Mouse (Mus musculus) kidney, embryonic 14.5 days (tissue): ENCODE measurements around the gene Cntnap1. TPM values are rescaled to one million over a fixed set of nuclear protein-coding genes. Genes with fewer than 3 reads are reported as not detected.

Source experiments
- ATAC-seq: fragments of 200-750 bp; cut with Nextera tagmentation; 2 replicates; pipeline ENCODE4 v1.8.0; 2017; ENCODE audit warnings: moderate number of reproducible peaks, mild to moderate bottlenecking, moderate TSS enrichment, moderate library complexity; ENCODE audit not compliant: low FRiP score, low TSS enrichment
- H3K27ac ChIP-seq: fragments of 300-500 bp; sonication (generic); 2 replicates; pipeline ENCODE4 v1.5.1; 2014; ENCODE audit warnings: low read depth, mild to moderate bottlenecking, low read length, moderate library complexity, mixed read lengths
- H3K27me3 ChIP-seq: fragments of 300-500 bp; sonication (generic); 2 replicates; pipeline ENCODE4 v1.6.1; 2014; ENCODE audit warnings: mild to moderate bottlenecking, low read length; ENCODE audit not compliant: control insufficient read depth, insufficient read depth
- H3K36me3 ChIP-seq: fragments of 300-500 bp; sonication (generic); 2 replicates; pipeline ENCODE4 v1.6.1; 2014; ENCODE audit warnings: low read length, mixed read lengths; ENCODE audit not compliant: control insufficient read depth, insufficient read depth
- H3K4me1 ChIP-seq: fragments of 300-500 bp; sonication (generic); 2 replicates; pipeline ENCODE4 v1.6.1; 2014; ENCODE audit warnings: low read length, mixed read lengths; ENCODE audit not compliant: control insufficient read depth, insufficient read depth
- H3K4me2 ChIP-seq: fragments of 300-500 bp; sonication (generic); replicated peaks from 2 replicates; pipeline ENCODE4 v1.6.1; 2014; ENCODE audit warnings: low read depth, mild to moderate bottlenecking, low read length
- H3K4me3 ChIP-seq: fragments of 300-500 bp; sonication (generic); 2 replicates; pipeline ENCODE4 v1.5.1; 2014; ENCODE audit warnings: mild to moderate bottlenecking, low read length
- H3K9ac ChIP-seq: fragments of 300-500 bp; sonication (generic); 2 replicates; pipeline ENCODE4 v1.6.1; 2014; ENCODE audit warnings: low read depth, mild to moderate bottlenecking, low read length, moderate library complexity
- H3K9me3 ChIP-seq: fragments of 300-500 bp; sonication (generic); 2 replicates; pipeline ENCODE4 v1.6.1; 2016; ENCODE audit warnings: low read length; ENCODE audit not compliant: control insufficient read depth
- WGBS: fragments of 180-500 bp; shearing (Covaris S2); extraction: QIAGEN DNeasy Blood & Tissue Kit; methylation state at CpG from one replicate; pipeline ENCODE4 v1.1.7; 2014; 5-methylcytosine and 5-hydroxymethylcytosine counted together
- polyA plus RNA-seq: library from polyadenylated mRNA; unstranded; fragments of >200 nt; fragmentation: Nextera tagmentation; extraction: Ambion mirVana; gene quantifications from 2 replicates; pipeline ENCODE4 v1.2.1, GENCODE M21; 2014

Cntnap1 gene
- polyA plus RNA-seq, 1 experiment from 2014 or later = 2.1 TPM

- H3K36me3 ChIP-seq = peaks cover 70% of the 10 kb centered on the region
- no peaks in the 10 kb centered on the region for H3K27me3 ChIP-seq
- WGBS = 33% methylated on average over 3 of the region's 3 CpGs
- no peak overlapping the region for H3K4me3 ChIP-seq
- 0 out of 2 replicates have a peak overlapping the region, but pooled peaks have one; percentile 47 for H3K27ac ChIP-seq
- peak; percentile 77; the same call in 1 of the 2 replicates for ATAC-seq
- H3K4me1 ChIP-seq = no peaks in the 10 kb centered on the region
- no peaks in the 10 kb centered on the region for H3K9me3 ChIP-seq
- H3K4me2 ChIP-seq = no peak overlapping the region
- H3K9ac ChIP-seq = no peak overlapping the region
Measured at GRCm38 (mm10) chr11:101211970-101212369, 41.6 kb downstream of the Cntnap1 start.

- H3K36me3 ChIP-seq = peaks cover 37% of the 10 kb centered on the region
Measured at GRCm38 (mm10) chr11:101216936-101217335, 46.6 kb downstream of the Cntnap1 start.

GRCm38 (mm10) chr11:101218436-101219055 is 48.2 kb downstream of the Cntnap1 start:
- Histone ChIP-seq H3K36me3 (peaks cover 32% of the 10 kb centered on the region), H3K27me3 (no peaks in the 10 kb centered on the region), H3K9ac (no peak overlapping the region), H3K9me3 (no peaks in the 10 kb centered on the region), H3K4me2 (no peak overlapping the region; the same call in 1 of the 2 replicates), H3K4me1 (peaks cover 15% of the 10 kb centered on the region), H3K4me3 (no peak overlapping the region), H3K27ac (peak overlapping the region; percentile 18; the same call in 1 of the 2 replicates)
- WGBS = 49% methylated on average over 10 of the region's 10 CpGs
- no peak for ATAC-seq

More at GRCm38 (mm10) chr11:101216936-101217335, 46.6 kb downstream of the Cntnap1 start:
- Histone ChIP-seq H3K27me3 (no peaks in the 10 kb centered on the region), H3K9me3 (no peaks in the 10 kb centered on the region), H3K4me2 (no peak overlapping the region), H3K27ac (no peak overlapping the region), H3K4me3 (no peak overlapping the region), H3K4me1 (peaks cover 15% of the 10 kb centered on the region), H3K9ac (no peak overlapping the region)
- WGBS = 88% methylated on average over 5 of the region's 5 CpGs
- ATAC-seq = no peak

- WGBS = 9% methylated on average over 2 of the region's 2 CpGs
- Histone ChIP-seq H3K4me3 (no peak overlapping the region), H3K9me3 (no peaks in the 10 kb centered on the region), H3K27me3 (no peaks in the 10 kb centered on the region), H3K27ac (peak overlapping the region; percentile 87), H3K36me3 (peaks cover 13% of the 10 kb centered on the region; the same call in 1 of the 2 replicates), H3K4me2 (peak overlapping the region; percentile 3), H3K9ac (no peak overlapping the region), H3K4me1 (peaks cover 20% of the 10 kb centered on the region)
- no peak for ATAC-seq
Measured at GRCm38 (mm10) chr11:101220853-101221252, 50.5 kb downstream of the Cntnap1 start.

GRCm38 (mm10) chr11:101221306-101221986 is 51.1 kb downstream of the Cntnap1 start:
- Histone ChIP-seq H3K27ac (peak overlapping the region; percentile 87), H3K27me3 (no peaks in the 10 kb centered on the region), H3K4me2 (peak overlapping the region; percentile 3), H3K36me3 (peaks cover 7% of the 10 kb centered on the region; the same call in 1 of the 2 replicates), H3K4me3 (no peak overlapping the region), H3K9me3 (no peaks in the 10 kb centered on the region), H3K4me1 (peaks cover 20% of the 10 kb centered on the region), H3K9ac (no peak overlapping the region)
- peak; percentile 73; the same call in 1 of the 2 replicates for ATAC-seq
- WGBS = 51% methylated on average over 8 of the region's 8 CpGs

GRCm38 (mm10) chr11:101224337-101224736 is 54.0 kb downstream of the Cntnap1 start:
- no peaks in the 10 kb centered on the region for H3K9me3 ChIP-seq
- no peaks in the 10 kb centered on the region for H3K36me3 ChIP-seq
- no peak for ATAC-seq
- 86% methylated on average over 3 of the region's 3 CpGs for WGBS
- H3K27ac ChIP-seq = no peak overlapping the region
- H3K4me1 ChIP-seq = peaks cover 18% of the 10 kb centered on the region
- no peak overlapping the region for H3K9ac ChIP-seq
- no peak overlapping the region for H3K4me3 ChIP-seq
- H3K27me3 ChIP-seq = no peaks in the 10 kb centered on the region
- no peak overlapping the region for H3K4me2 ChIP-seq

- H3K4me2 ChIP-seq = peak overlapping the region; percentile 84
- no peak for ATAC-seq
- no peaks in the 10 kb centered on the region for H3K27me3 ChIP-seq
- no peaks in the 10 kb centered on the region for H3K9me3 ChIP-seq
- H3K9ac ChIP-seq = peak overlapping the region; percentile 82
- peak overlapping the region; percentile 86 for H3K4me3 ChIP-seq
- H3K36me3 ChIP-seq = no peaks in the 10 kb centered on the region
- peak overlapping the region; percentile 86 for H3K27ac ChIP-seq
- WGBS = 20% methylated on average over 25 of the region's 25 CpGs
- peaks cover 27% of the 10 kb centered on the region for H3K4me1 ChIP-seq
Measured at GRCm38 (mm10) chr11:101225331-101226064, 55.2 kb downstream of the Cntnap1 start.

- Histone ChIP-seq H3K36me3 (no peaks in the 10 kb centered on the region), H3K4me3 (peak within 1 kb of the TSS; percentile 86), H3K9ac (peak within 1 kb of the TSS; percentile 82), H3K27ac (peak within 1 kb of the TSS; percentile 86), H3K27me3 (no peaks in the 10 kb centered on the region), H3K9me3 (no peaks in the 10 kb centered on the region), H3K4me2 (peak within 1 kb of the TSS; percentile 84), H3K4me1 (peaks cover 28% of the 10 kb centered on the region)
- WGBS = under 1% methylated on average over 54 of the region's 56 CpGs
- peak; percentile 88 for ATAC-seq
Measured at GRCm38 (mm10) chr11:101226065-101226701, 55.9 kb downstream of the Cntnap1 start, which contains the start of gene Ezh1. Ezh1 (minus strand) TSS chr11:101226463.
